Mouse (Mus musculus): ENCODE measurements around the gene Cdr2. TPM values are rescaled to one million over a fixed set of nuclear protein-coding genes. Genes with fewer than 3 reads are reported as not detected.

The Cdr2 gene
- polyA plus RNA-seq, 1 experiment from 2014 or later: 18.1 TPM

GRCm38 (mm10) chr7:121014486-121014885 is 32.4 kb upstream of the Cdr2 start:
- TF ChIP-seq CTCF (IDR thresholded peaks at IDR 0.05; ENCODE audit: low read depth) (no peak), EP300 (IDR thresholded peaks at IDR 0.05; ENCODE audit: low read depth) (no peak)
- Histone ChIP-seq H3K27me3 (ENCODE audit: insufficient read depth, low read length) (no peaks in the 10 kb centered on the region), H3K4me2 (ENCODE audit: low read depth, low read length) (no peak overlapping the region), H3K9me3 (ENCODE audit: low read length) (no peaks in the 10 kb centered on the region), H3K9ac (replicated peaks) (no peak overlapping the region), H3K4me3 (ENCODE audit: low read depth, low read length) (no peak overlapping the region), H3K27ac (ENCODE audit: low read depth) (no peak overlapping the region), H3K36me3 (replicated peaks; ENCODE audit: insufficient read depth, low read length) (no peaks in the 10 kb centered on the region), H3K4me1 (ENCODE audit: insufficient read depth) (no peaks in the 10 kb centered on the region)
- 78% methylated on average over 10 of the region's 10 CpGs for WGBS (ENCODE audit: insufficient replicate concordance)
- ATAC-seq: no peak
- DNase-seq: no peak

GRCm38 (mm10) chr7:121011794-121012689 is 29.9 kb upstream of the Cdr2 start:
- no peaks in the 10 kb centered on the region for H3K36me3 ChIP-seq (replicated peaks; ENCODE audit: insufficient read depth, low read length)
- no peak overlapping the region for H3K27ac ChIP-seq (ENCODE audit: low read depth)
- H3K27me3 ChIP-seq (ENCODE audit: insufficient read depth, low read length): no peaks in the 10 kb centered on the region
- H3K9me3 ChIP-seq (ENCODE audit: low read length): no peaks in the 10 kb centered on the region
- H3K4me3 ChIP-seq (ENCODE audit: low read depth, low read length): no peak overlapping the region
- TF ChIP-seq CTCF (IDR thresholded peaks at IDR 0.05; ENCODE audit: low read depth) (no peak), EP300 (IDR thresholded peaks at IDR 0.05; ENCODE audit: low read depth) (no peak)
- ATAC-seq: no peak
- H3K4me2 ChIP-seq (ENCODE audit: low read depth, low read length): no peak overlapping the region
- DNase-seq: no peak
- H3K9ac ChIP-seq (replicated peaks): no peak overlapping the region
- H3K4me1 ChIP-seq (ENCODE audit: insufficient read depth): no peaks in the 10 kb centered on the region
- WGBS (ENCODE audit: insufficient replicate concordance): 76% methylated on average over 10 of the region's 10 CpGs

GRCm38 (mm10) chr7:121003793-121004418 is 21.8 kb upstream of the Cdr2 start:
- Histone ChIP-seq H3K4me3 (ENCODE audit: low read depth, low read length) (no peak overlapping the region), H3K36me3 (replicated peaks; ENCODE audit: insufficient read depth, low read length) (no peaks in the 10 kb centered on the region), H3K27me3 (ENCODE audit: insufficient read depth, low read length) (no peaks in the 10 kb centered on the region), H3K9me3 (ENCODE audit: low read length) (no peaks in the 10 kb centered on the region), H3K4me1 (ENCODE audit: insufficient read depth) (no peaks in the 10 kb centered on the region), H3K4me2 (ENCODE audit: low read depth, low read length) (no peak overlapping the region), H3K27ac (ENCODE audit: low read depth) (no peak overlapping the region), H3K9ac (replicated peaks) (no peak overlapping the region)
- TF ChIP-seq EP300 (IDR thresholded peaks at IDR 0.05; ENCODE audit: low read depth) (no peak), CTCF (IDR thresholded peaks at IDR 0.05; ENCODE audit: low read depth) (no peak)
- peak; percentile 89 for ATAC-seq
- WGBS (ENCODE audit: insufficient replicate concordance): 64% methylated on average over 4 of the region's 4 CpGs
- no peak for DNase-seq

- TF ChIP-seq EP300 (IDR thresholded peaks at IDR 0.05; ENCODE audit: low read depth) (no peak), CTCF (IDR thresholded peaks at IDR 0.05; ENCODE audit: low read depth) (no peak)
- Histone ChIP-seq H3K4me3 (ENCODE audit: low read depth, low read length) (no peak overlapping the region), H3K36me3 (replicated peaks; ENCODE audit: insufficient read depth, low read length) (no peaks in the 10 kb centered on the region), H3K9me3 (ENCODE audit: low read length) (no peaks in the 10 kb centered on the region), H3K27me3 (ENCODE audit: insufficient read depth, low read length) (no peaks in the 10 kb centered on the region), H3K9ac (replicated peaks) (no peak overlapping the region), H3K4me2 (ENCODE audit: low read depth, low read length) (no peak overlapping the region), H3K4me1 (ENCODE audit: insufficient read depth) (no peaks in the 10 kb centered on the region), H3K27ac (ENCODE audit: low read depth) (no peak overlapping the region)
- 81% methylated on average over 5 of the region's 5 CpGs for WGBS (ENCODE audit: insufficient replicate concordance)
- ATAC-seq (no peak), DNase-seq (no peak)
These were observed 20.4 kb upstream of the Cdr2 start for GRCm38 (mm10) chr7:121002407-121002928.

- DNase-seq (no peak), ATAC-seq (no peak)
- H3K27me3 ChIP-seq (ENCODE audit: insufficient read depth, low read length): no peaks in the 10 kb centered on the region
- H3K4me2 ChIP-seq (ENCODE audit: low read depth, low read length): no peak overlapping the region
- H3K4me1 ChIP-seq (ENCODE audit: insufficient read depth): no peaks in the 10 kb centered on the region
- H3K4me3 ChIP-seq (ENCODE audit: low read depth, low read length): no peak overlapping the region
- H3K27ac ChIP-seq (ENCODE audit: low read depth): no peak overlapping the region
- TF ChIP-seq EP300 (IDR thresholded peaks at IDR 0.05; ENCODE audit: low read depth): no peak
- no peak for TF ChIP-seq CTCF (IDR thresholded peaks at IDR 0.05; ENCODE audit: low read depth)
- H3K9ac ChIP-seq (replicated peaks): no peak overlapping the region
- 69% methylated on average over 3 of the region's 3 CpGs for WGBS (ENCODE audit: insufficient replicate concordance)
- H3K9me3 ChIP-seq (ENCODE audit: low read length): no peaks in the 10 kb centered on the region
- no peaks in the 10 kb centered on the region for H3K36me3 ChIP-seq (replicated peaks; ENCODE audit: insufficient read depth, low read length)
These were observed 19.8 kb upstream of the Cdr2 start for GRCm38 (mm10) chr7:121001879-121002278.

GRCm38 (mm10) chr7:121000065-121000822 is 18.1 kb upstream of the Cdr2 start:
- Histone ChIP-seq H3K4me3 (ENCODE audit: low read depth, low read length) (no peak overlapping the region), H3K27me3 (ENCODE audit: insufficient read depth, low read length) (no peaks in the 10 kb centered on the region), H3K36me3 (replicated peaks; ENCODE audit: insufficient read depth, low read length) (no peaks in the 10 kb centered on the region), H3K9me3 (ENCODE audit: low read length) (no peaks in the 10 kb centered on the region), H3K4me1 (ENCODE audit: insufficient read depth) (no peaks in the 10 kb centered on the region), H3K9ac (replicated peaks) (no peak overlapping the region), H3K27ac (ENCODE audit: low read depth) (no peak overlapping the region), H3K4me2 (ENCODE audit: low read depth, low read length) (no peak overlapping the region)
- TF ChIP-seq EP300 (IDR thresholded peaks at IDR 0.05; ENCODE audit: low read depth) (no peak), CTCF (IDR thresholded peaks at IDR 0.05; ENCODE audit: low read depth) (no peak)
- ATAC-seq (no peak), DNase-seq (no peak)
- 66% methylated on average over 3 of the region's 3 CpGs for WGBS (ENCODE audit: insufficient replicate concordance)

All from liver, postnatal 0 days (tissue).